Mouse (Mus musculus): ENCODE data around the gene Tbx21. TPM values are rescaled to one million over a fixed set of nuclear protein-coding genes. Genes with fewer than 3 reads are reported as not detected.

Tbx21 gene
- polyA plus RNA-seq, 1 experiment from 2014 or later: 0.27 TPM

- no peaks in the 10 kb centered on the region for H3K36me3 ChIP-seq (ENCODE audit: poor library complexity, severe bottlenecking)
- H3K4me3 ChIP-seq: no peak overlapping the region
- ATAC-seq: no peak
- peaks cover 29% of the 10 kb centered on the region for H3K27me3 ChIP-seq
- no peak overlapping the region for H3K4me2 ChIP-seq
- H3K9me3 ChIP-seq (replicated peaks): no peaks in the 10 kb centered on the region
- 96% methylated on average over 10 of the region's 10 CpGs for WGBS
- H3K4me1 ChIP-seq: no peaks in the 10 kb centered on the region
- H3K9ac ChIP-seq: no peak overlapping the region
- H3K27ac ChIP-seq: no peak overlapping the region
Measured at GRCm38 (mm10) chr11:97103163-97104090, 11.7 kb downstream of the Tbx21 start.

DNA sequence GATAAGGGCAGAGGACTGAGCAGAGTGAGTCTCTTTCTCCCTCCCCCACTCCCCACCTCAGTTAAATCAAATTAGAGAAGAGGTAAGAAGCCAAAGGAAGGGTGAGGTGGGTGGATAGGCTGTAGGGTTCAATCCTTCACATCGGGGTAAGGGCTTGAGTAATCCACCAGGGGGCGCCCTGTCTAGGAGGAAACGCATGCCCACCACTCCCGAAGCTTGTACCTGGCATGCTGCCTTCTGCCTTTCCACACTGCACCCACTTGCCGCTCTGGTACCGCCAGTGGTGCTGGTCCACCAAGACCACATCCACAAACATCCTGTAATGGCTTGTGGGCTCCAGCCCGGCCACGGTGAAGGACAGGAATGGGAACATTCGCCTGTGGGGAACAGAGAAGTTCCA lies 13.4 kb downstream of the Tbx21 start:
- Histone ChIP-seq H3K9me3 (replicated peaks) (no peaks in the 10 kb centered on the region), H3K27me3 (peaks cover 43% of the 10 kb centered on the region), H3K4me1 (no peaks in the 10 kb centered on the region), H3K36me3 (ENCODE audit: poor library complexity, severe bottlenecking) (no peaks in the 10 kb centered on the region), H3K27ac (no peak overlapping the region), H3K9ac (no peak overlapping the region), H3K4me2 (no peak overlapping the region), H3K4me3 (no peak overlapping the region)
- no peak for ATAC-seq
- WGBS: 17% methylated on average over 9 of the region's 9 CpGs

GRCm38 (mm10) chr11:97098791-97099190 lies 16.3 kb downstream of the Tbx21 start:
- peaks cover 47% of the 10 kb centered on the region for H3K27me3 ChIP-seq
- 28% methylated on average over 16 of the region's 18 CpGs for WGBS
- H3K9me3 ChIP-seq (replicated peaks): no peaks in the 10 kb centered on the region
- H3K9ac ChIP-seq: no peak overlapping the region
- no peak overlapping the region for H3K4me2 ChIP-seq
- no peaks in the 10 kb centered on the region for H3K4me1 ChIP-seq
- H3K27ac ChIP-seq: no peak overlapping the region
- no peak for ATAC-seq
- no peaks in the 10 kb centered on the region for H3K36me3 ChIP-seq (ENCODE audit: poor library complexity, severe bottlenecking)
- no peak overlapping the region for H3K4me3 ChIP-seq

- Histone ChIP-seq H3K9me3 (replicated peaks) (no peaks in the 10 kb centered on the region), H3K27me3 (peaks cover 30% of the 10 kb centered on the region), H3K9ac (no peak overlapping the region), H3K4me3 (no peak overlapping the region), H3K4me2 (no peak overlapping the region), H3K27ac (no peak overlapping the region), H3K4me1 (no peaks in the 10 kb centered on the region), H3K36me3 (ENCODE audit: poor library complexity, severe bottlenecking) (no peaks in the 10 kb centered on the region)
- 69% methylated on average over 2 of the region's 2 CpGs for WGBS
- no peak for ATAC-seq
Measured at GRCm38 (mm10) chr11:97094600-97094999, 20.5 kb downstream of the Tbx21 start.

GRCm38 (mm10) chr11:97086365-97086764 lies 28.8 kb downstream of the Tbx21 start:
- Histone ChIP-seq H3K4me1 (no peaks in the 10 kb centered on the region), H3K27ac (no peak overlapping the region), H3K36me3 (ENCODE audit: poor library complexity, severe bottlenecking) (no peaks in the 10 kb centered on the region), H3K9me3 (replicated peaks) (peaks cover 12% of the 10 kb centered on the region), H3K4me3 (no peak overlapping the region), H3K27me3 (0 out of 2 replicates have a peak, but pooled peaks cover 4% of the 10 kb centered on the region), H3K4me2 (no peak overlapping the region), H3K9ac (no peak overlapping the region)
- WGBS: 78% methylated on average over 6 of the region's 6 CpGs
- no peak for ATAC-seq

DNA sequence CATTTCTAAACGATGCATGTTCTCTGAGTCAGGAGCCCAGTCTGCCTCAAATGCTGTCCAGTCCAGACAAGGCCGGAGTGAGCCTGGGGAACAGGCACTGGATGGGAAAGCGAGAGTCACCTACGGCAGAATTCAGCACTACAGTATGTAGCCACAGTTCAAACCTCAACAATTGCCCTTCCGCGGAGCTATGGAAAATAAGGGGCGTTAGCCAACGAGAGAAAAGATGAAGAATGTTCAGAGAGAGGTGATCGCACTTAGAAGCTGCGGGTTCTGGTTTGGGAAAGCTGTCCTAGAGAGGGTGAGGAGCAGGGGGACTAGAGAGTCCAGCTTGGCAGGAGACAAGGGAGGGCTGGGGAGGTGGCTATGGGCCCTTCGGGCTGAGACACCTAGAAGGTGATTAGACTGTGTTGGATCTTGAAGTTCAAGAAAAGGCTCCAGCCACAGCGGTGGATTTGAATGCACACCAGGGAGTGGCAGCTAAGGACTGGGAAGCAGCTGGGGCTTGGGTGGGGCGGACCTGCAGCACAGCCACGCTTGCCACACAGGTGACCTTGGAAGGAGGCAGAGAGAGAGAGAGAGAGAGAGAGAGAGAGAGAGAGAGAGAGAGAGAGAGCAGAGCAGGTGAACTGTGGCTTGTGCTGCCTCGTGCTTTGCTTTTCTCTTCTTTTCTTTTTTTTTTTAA lies 30.2 kb downstream of the Tbx21 start:
- H3K4me1 ChIP-seq: no peaks in the 10 kb centered on the region
- 85% methylated on average over 15 of the region's 15 CpGs for WGBS
- H3K27me3 ChIP-seq: 0 out of 2 replicates have a peak, but pooled peaks cover 4% of the 10 kb centered on the region
- no peak overlapping the region for H3K4me3 ChIP-seq
- no peak overlapping the region for H3K27ac ChIP-seq
- no peak for ATAC-seq
- H3K4me2 ChIP-seq: no peak overlapping the region
- H3K36me3 ChIP-seq (ENCODE audit: poor library complexity, severe bottlenecking): no peaks in the 10 kb centered on the region
- H3K9ac ChIP-seq: no peak overlapping the region
- H3K9me3 ChIP-seq (replicated peaks): peaks cover 12% of the 10 kb centered on the region

- H3K9me3 ChIP-seq (replicated peaks): peaks cover 3% of the 10 kb centered on the region
- ATAC-seq: no peak
- H3K4me1 ChIP-seq: no peaks in the 10 kb centered on the region
- H3K9ac ChIP-seq: no peak overlapping the region
- H3K4me2 ChIP-seq: no peak overlapping the region
- no peak overlapping the region for H3K4me3 ChIP-seq
- H3K36me3 ChIP-seq (ENCODE audit: poor library complexity, severe bottlenecking): no peaks in the 10 kb centered on the region
- H3K27ac ChIP-seq: no peak overlapping the region
- WGBS: 51% methylated on average over 22 of the region's 22 CpGs
- H3K27me3 ChIP-seq: 0 out of 2 replicates have a peak, but pooled peaks cover 4% of the 10 kb centered on the region
Measured at GRCm38 (mm10) chr11:97083401-97084140, 31.6 kb downstream of the Tbx21 start.

DNA sequence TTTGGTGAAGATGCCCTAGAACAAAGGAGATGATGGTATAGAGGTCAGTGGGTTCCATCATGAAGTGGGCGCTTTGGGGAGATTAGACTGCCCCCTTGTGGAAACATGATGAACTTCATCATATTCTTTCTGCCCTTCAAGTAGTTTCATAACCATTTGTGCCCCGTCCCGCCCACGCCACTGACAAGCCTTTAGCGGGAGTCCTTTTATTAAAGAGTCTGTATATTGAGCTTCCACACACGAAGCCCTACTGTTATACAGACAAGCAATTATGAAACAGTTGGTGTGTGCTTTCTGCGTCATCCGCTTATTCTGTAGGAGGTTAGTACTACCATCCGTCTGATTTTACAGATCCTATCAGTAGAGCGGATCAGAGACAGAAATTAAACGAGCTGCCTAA lies 32.2 kb downstream of the Tbx21 start:
- Histone ChIP-seq H3K4me1 (no peaks in the 10 kb centered on the region), H3K4me2 (no peak overlapping the region), H3K27ac (no peak overlapping the region), H3K9me3 (replicated peaks) (no peaks in the 10 kb centered on the region), H3K4me3 (no peak overlapping the region), H3K27me3 (0 out of 2 replicates have a peak, but pooled peaks cover 4% of the 10 kb centered on the region), H3K36me3 (ENCODE audit: poor library complexity, severe bottlenecking) (no peaks in the 10 kb centered on the region), H3K9ac (no peak overlapping the region)
- no peak for ATAC-seq
- 48% methylated on average over 11 of the region's 11 CpGs for WGBS

DNA sequence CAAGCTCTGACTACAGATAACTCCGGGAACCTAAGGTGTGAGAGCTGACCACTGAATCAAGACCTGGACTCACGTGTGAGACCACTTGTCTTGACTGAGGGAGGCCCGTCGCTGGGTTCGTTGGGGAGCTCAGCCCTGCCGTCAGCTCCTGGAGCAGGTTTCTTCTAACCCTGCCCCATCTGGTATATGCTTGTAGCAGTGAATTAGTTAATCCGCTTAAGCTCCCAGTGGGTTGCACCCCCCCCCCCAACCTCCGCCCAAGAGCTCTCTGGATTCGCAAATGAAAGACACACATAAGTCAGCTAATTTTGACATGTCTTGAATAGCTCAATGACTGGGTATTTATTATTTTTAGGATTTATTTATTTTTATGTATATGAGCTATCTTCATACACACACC lies 34.8 kb downstream of the Tbx21 start:
- Histone ChIP-seq H3K9ac (no peak overlapping the region), H3K4me1 (no peaks in the 10 kb centered on the region), H3K9me3 (replicated peaks) (no peaks in the 10 kb centered on the region), H3K27me3 (0 out of 2 replicates have a peak, but pooled peaks cover 4% of the 10 kb centered on the region), H3K4me3 (no peak overlapping the region), H3K36me3 (ENCODE audit: poor library complexity, severe bottlenecking) (no peaks in the 10 kb centered on the region), H3K27ac (no peak overlapping the region), H3K4me2 (no peak overlapping the region)
- 12% methylated on average over 9 of the region's 9 CpGs for WGBS
- no peak for ATAC-seq

DNA sequence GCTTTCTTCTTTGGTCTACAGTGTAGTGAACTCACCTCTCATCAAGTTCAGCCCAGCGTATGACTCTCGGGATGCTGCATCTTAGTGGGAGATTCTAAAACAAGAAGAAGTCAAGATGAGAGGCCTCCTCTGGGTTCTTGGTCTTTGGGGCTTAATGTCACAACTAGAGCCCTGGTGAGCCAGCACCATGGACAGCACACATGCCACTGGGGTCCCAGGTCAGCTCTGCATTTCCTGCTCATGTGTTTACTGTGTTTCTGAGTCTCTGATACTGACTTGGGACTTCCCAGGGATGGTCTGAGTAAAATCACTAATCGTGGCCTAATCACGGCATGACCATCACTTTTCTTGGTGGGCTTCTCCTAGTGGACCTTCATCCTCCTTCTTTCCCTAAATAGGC lies 36.4 kb downstream of the Tbx21 start:
- no peaks in the 10 kb centered on the region for H3K27me3 ChIP-seq
- no peak overlapping the region for H3K4me2 ChIP-seq
- H3K4me1 ChIP-seq: no peaks in the 10 kb centered on the region
- H3K9ac ChIP-seq: no peak overlapping the region
- no peak overlapping the region for H3K4me3 ChIP-seq
- no peak for ATAC-seq
- H3K36me3 ChIP-seq (ENCODE audit: poor library complexity, severe bottlenecking): no peaks in the 10 kb centered on the region
- no peaks in the 10 kb centered on the region for H3K9me3 ChIP-seq (replicated peaks)
- WGBS: 62% methylated on average over 4 of the region's 4 CpGs
- no peak overlapping the region for H3K27ac ChIP-seq

- no peak for ATAC-seq
- H3K36me3 ChIP-seq (ENCODE audit: poor library complexity, severe bottlenecking): no peaks in the 10 kb centered on the region
- no peaks in the 10 kb centered on the region for H3K27me3 ChIP-seq
- no peak overlapping the region for H3K27ac ChIP-seq
- H3K4me1 ChIP-seq: no peaks in the 10 kb centered on the region
- no peaks in the 10 kb centered on the region for H3K9me3 ChIP-seq (replicated peaks)
- no peak overlapping the region for H3K9ac ChIP-seq
- no peak overlapping the region for H3K4me3 ChIP-seq
- no peak overlapping the region for H3K4me2 ChIP-seq
- WGBS: 81% methylated on average over 8 of the region's 8 CpGs
Measured at GRCm38 (mm10) chr11:97074235-97074634, 40.9 kb downstream of the Tbx21 start.

DNA sequence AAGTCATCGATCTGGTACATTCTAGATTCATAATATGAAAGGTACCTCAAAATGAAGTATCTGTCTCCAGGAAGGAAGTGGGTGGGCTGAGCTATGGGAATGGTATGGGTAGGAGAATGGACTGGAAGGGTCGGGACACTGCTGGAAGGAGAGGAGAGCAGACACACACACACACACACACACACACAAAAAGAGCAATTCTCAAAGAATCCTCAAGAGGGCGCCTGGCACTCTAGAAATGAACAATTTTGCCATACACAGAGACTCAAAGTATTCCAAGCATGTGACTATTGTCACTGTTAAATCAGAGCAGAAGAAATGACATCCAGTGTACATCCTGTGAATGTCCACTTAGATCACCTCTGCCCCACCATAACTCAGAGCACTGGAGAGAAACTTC lies 42.6 kb downstream of the Tbx21 start:
- no peak overlapping the region for H3K4me3 ChIP-seq
- no peak for ATAC-seq

More for the DNA sequence above, 42.6 kb downstream of the Tbx21 start:
- WGBS: 31% methylated on average over 3 of the region's 3 CpGs
- H3K4me2 ChIP-seq: no peak overlapping the region
- H3K27me3 ChIP-seq: no peaks in the 10 kb centered on the region
- no peak overlapping the region for H3K9ac ChIP-seq
- H3K9me3 ChIP-seq (replicated peaks): no peaks in the 10 kb centered on the region
- peaks cover 13% of the 10 kb centered on the region for H3K36me3 ChIP-seq (ENCODE audit: poor library complexity, severe bottlenecking)
- H3K27ac ChIP-seq: no peak overlapping the region
- H3K4me1 ChIP-seq: no peaks in the 10 kb centered on the region
